Mouse (Mus musculus): Measurements from ENCODE around the gene C330021F23Rik. TPM values are rescaled to one million over a fixed set of nuclear protein-coding genes. Genes with fewer than 3 reads are reported as not detected.
A peak's percentile ranks its signal among the peaks of the same experiment; 100 is the strongest.

Gene C330021F23Rik
- total RNA-seq, 2 experiments from 2014 or later: 0.61 TPM; not detected in 1

GRCm38 (mm10) chr8:3586452-3586851, 18.7 kb downstream of the C330021F23Rik start:
- peak; percentile 36; the same call in 1 of the 2 replicates for ATAC-seq (replicated peaks; ENCODE audit: low FRiP score, low TSS enrichment, poor library complexity, severe bottlenecking)

- ATAC-seq (replicated peaks; ENCODE audit: low FRiP score, low TSS enrichment, poor library complexity, severe bottlenecking): no peak
These were observed 19.2 kb downstream of the C330021F23Rik start, which contains the start of gene Camsap3 for GRCm38 (mm10) chr8:3586993-3587390. Gene Camsap3 (plus strand): TSS chr8:3587293.

GRCm38 (mm10) chr8:3587391-3588257, 19.8 kb downstream of the C330021F23Rik start:
- peak; percentile 69 for ATAC-seq (replicated peaks; ENCODE audit: low FRiP score, low TSS enrichment, poor library complexity, severe bottlenecking)

- ATAC-seq (replicated peaks; ENCODE audit: low FRiP score, low TSS enrichment, poor library complexity, severe bottlenecking): peak; percentile 18; the same call in 1 of the 2 replicates
These were observed 20.5 kb downstream of the C330021F23Rik start for GRCm38 (mm10) chr8:3588258-3588633.

- no peak; the same call in 1 of the 2 replicates for ATAC-seq (replicated peaks; ENCODE audit: low FRiP score, low TSS enrichment, poor library complexity, severe bottlenecking)
These were observed 25.7 kb downstream of the C330021F23Rik start for GRCm38 (mm10) chr8:3593470-3593869.

GRCm38 (mm10) chr8:3594466-3594865, 26.7 kb downstream of the C330021F23Rik start:
- no peak for ATAC-seq (replicated peaks; ENCODE audit: low FRiP score, low TSS enrichment, poor library complexity, severe bottlenecking)

GRCm38 (mm10) chr8:3598054-3598453, 30.3 kb downstream of the C330021F23Rik start:
- ATAC-seq (replicated peaks; ENCODE audit: low FRiP score, low TSS enrichment, poor library complexity, severe bottlenecking): peak; percentile 32

GRCm38 (mm10) chr8:3599219-3599618, 31.4 kb downstream of the C330021F23Rik start:
- ATAC-seq (replicated peaks; ENCODE audit: low FRiP score, low TSS enrichment, poor library complexity, severe bottlenecking): no peak

GRCm38 (mm10) chr8:3600401-3600800, 32.6 kb downstream of the C330021F23Rik start:
- ATAC-seq (replicated peaks; ENCODE audit: low FRiP score, low TSS enrichment, poor library complexity, severe bottlenecking): no peak

GRCm38 (mm10) chr8:3603439-3603838, 35.6 kb downstream of the C330021F23Rik start:
- ATAC-seq (replicated peaks; ENCODE audit: low FRiP score, low TSS enrichment, poor library complexity, severe bottlenecking): no peak

- no peak; the same call in none of the 2 replicates for ATAC-seq (replicated peaks; ENCODE audit: low FRiP score, low TSS enrichment, poor library complexity, severe bottlenecking)
These were observed 38.8 kb downstream of the C330021F23Rik start for GRCm38 (mm10) chr8:3606593-3606992.

GRCm38 (mm10) chr8:3607822-3608221, 40.0 kb downstream of the C330021F23Rik start:
- ATAC-seq (replicated peaks; ENCODE audit: low FRiP score, low TSS enrichment, poor library complexity, severe bottlenecking): no peak

GRCm38 (mm10) chr8:3609046-3609815, 41.4 kb downstream of the C330021F23Rik start:
- no peak for ATAC-seq (replicated peaks; ENCODE audit: low FRiP score, low TSS enrichment, poor library complexity, severe bottlenecking)

- ATAC-seq (replicated peaks; ENCODE audit: low FRiP score, low TSS enrichment, poor library complexity, severe bottlenecking): no peak
These were observed 42.0 kb downstream of the C330021F23Rik start for GRCm38 (mm10) chr8:3609816-3610150.

GRCm38 (mm10) chr8:3621199-3621970, 53.6 kb downstream of the C330021F23Rik start, which contains the start of the genes Xab2 and Pet100:
Gene Xab2 (minus strand): TSS chr8:3621316.
Gene Pet100 (plus strand): TSS chr8:3621548.
- peak; percentile 93 for ATAC-seq (replicated peaks; ENCODE audit: low FRiP score, low TSS enrichment, poor library complexity, severe bottlenecking)

- no peak for ATAC-seq (replicated peaks; ENCODE audit: low FRiP score, low TSS enrichment, poor library complexity, severe bottlenecking)
These were observed 54.3 kb downstream of the C330021F23Rik start for GRCm38 (mm10) chr8:3622119-3622518.

- ATAC-seq (replicated peaks; ENCODE audit: low FRiP score, low TSS enrichment, poor library complexity, severe bottlenecking): no peak
These were observed 57.7 kb downstream of the C330021F23Rik start, which contains the start of gene Pcp2 for GRCm38 (mm10) chr8:3625445-3625844. Gene Pcp2 (minus strand): TSS chr8:3625545.

- no peak for ATAC-seq (replicated peaks; ENCODE audit: low FRiP score, low TSS enrichment, poor library complexity, severe bottlenecking)
These were observed 59.2 kb downstream of the C330021F23Rik start for GRCm38 (mm10) chr8:3626971-3627370.

- ATAC-seq (replicated peaks; ENCODE audit: low FRiP score, low TSS enrichment, poor library complexity, severe bottlenecking): peak; percentile 58
These were observed 60.2 kb downstream of the C330021F23Rik start for GRCm38 (mm10) chr8:3628014-3628413.

Measured in megakaryocyte-erythroid progenitor cell, adult 5-6 weeks (primary cell).